In the genomic region with DNA sequence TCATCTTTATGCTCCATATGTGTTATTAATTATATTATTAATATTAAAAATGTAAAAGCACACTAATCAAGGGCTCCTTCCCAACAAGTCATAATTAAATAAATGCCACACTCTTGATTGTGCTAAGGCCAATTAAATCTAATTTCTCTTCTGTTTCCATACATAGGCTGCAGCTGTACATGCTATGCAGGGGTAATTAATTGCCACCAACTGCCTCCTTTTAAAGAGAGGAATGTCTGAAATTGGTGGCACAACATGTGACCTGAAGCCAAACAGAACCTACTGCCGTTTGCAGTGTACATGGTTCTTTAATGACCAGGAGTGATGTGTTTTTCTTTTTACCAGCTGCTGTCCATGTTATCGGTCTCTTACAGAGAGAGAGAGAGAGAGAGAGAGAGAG, we compare ENCODE assay signal across 16 mouse cellular contexts.
"Had no signal": no experiment of that assay in that cellular context is flagged by ENCODE, and none has a peak within 500 bp of the region (broad histone marks: within the 10 kb centered on the region; RNA-seq: fewer than 3 reads in every experiment).

No protein-coding gene starts in this region.

- H3K4me1 ChIP-seq: liver, embryonic 13.5 days had no signal

- H3K36me3 ChIP-seq: liver, embryonic 13.5 days had no signal

- H3K4me2 ChIP-seq: liver, embryonic 13.5 days; midbrain, embryonic 11.5 days had no signal

- H3K9me3 ChIP-seq: liver, embryonic 13.5 days had no signal

- H3K27me3 ChIP-seq: liver, embryonic 13.5 days had no signal

- H3K4me3 ChIP-seq: liver, embryonic 13.5 days had no signal

- DNase-seq: kidney, adult 9 months; kidney, postnatal 14 days; kidney, postnatal 4 days; left cerebral cortex, postnatal 4 days; liver, embryonic 13.5 days; lung, adult 2 months; lung, postnatal 14 days; lung, postnatal 4 days; midbrain, embryonic 14.5 days; right cerebral cortex, adult 18-20 months; right cerebral cortex, postnatal 14 days; right cerebral cortex, postnatal 4 days; thymus, adult 2 months; thymus, postnatal 25 days had no signal

- H3K27ac ChIP-seq: liver, embryonic 13.5 days; stomach, postnatal 0 days had no signal

- H3K9ac ChIP-seq: liver, embryonic 13.5 days had no signal
